In genomic region chrX:48513166-48513807, GRCm38 (mm10) we compare ENCODE assay signal across 8 mouse cellular contexts. TPM values are rescaled to one million over a fixed set of nuclear protein-coding genes. Genes with fewer than 3 reads are reported as not detected.
DNase-seq lines count a peak whose midpoint lies in the region; ATAC-seq and TF ChIP-seq lines count a peak whose summit lies in the region.

Aifm1 (minus strand) TSS chrX:48513563.

- DNase-seq in CD8-positive naive resting alpha-beta T cell, adult 2 months (ENCODE audit: low read depth in 2 of 2, low spot score in 2 of 2), result peak; percentile 73 to 77
- DNase-seq in c-Kit-positive CD71-negative TER-119-negative erythroid progenitor cells, embryonic 14.5 days (ENCODE audit: low read depth), result peak; percentile 77
- DNase-seq in forebrain, embryonic 10.5 days (ENCODE audit: extremely low spot score, low spot score), result peak; percentile 89
- DNase-seq in kidney, postnatal 25 days, result peak; percentile 92 to 97
- DNase-seq in liver, embryonic 14.5 days (ENCODE audit: low read depth in 3 of 3, low spot score in 3 of 3), result peak; percentile 84 to 86 (median 85)
- DNase-seq in neural tube, embryonic 11.5 days (ENCODE audit: low spot score), result peak; percentile 90
- DNase-seq in stomach, postnatal 0 days (ENCODE audit: low spot score), result peak; percentile 92

- H3K4me2 ChIP-seq in heart, embryonic 15.5 days, result peak within 1 kb of the TSS; percentile 62
- peak within 1 kb of the TSS; percentile 63 for H3K4me2 ChIP-seq in liver, embryonic 14.5 days (ENCODE audit: low read depth)
- peak within 1 kb of the TSS; percentile 48 for H3K4me2 ChIP-seq in neural tube, embryonic 11.5 days (ENCODE audit: low read depth)
- peak within 1 kb of the TSS; percentile 53 for H3K4me2 ChIP-seq in stomach, postnatal 0 days (replicated peaks; ENCODE audit: low read depth)

- H3K27ac ChIP-seq in forebrain, embryonic 10.5 days, result peak within 1 kb of the TSS; percentile 84
- H3K27ac ChIP-seq in heart, embryonic 15.5 days, result peak within 1 kb of the TSS; percentile 64
- no peak within 1 kb of the TSS; the same call in 1 of the 2 replicates for H3K27ac ChIP-seq in liver, embryonic 14.5 days
- no peak within 1 kb of the TSS for H3K27ac ChIP-seq in neural tube, embryonic 11.5 days (ENCODE audit: low read depth, low read length)
- 0 out of 2 replicates have a peak within 1 kb of the TSS, but pooled peaks have one; percentile 18 for H3K27ac ChIP-seq in stomach, postnatal 0 days (replicated peaks)

- no peak for TF ChIP-seq EP300 in liver, embryonic 14.5 days (IDR thresholded peaks at IDR 0.05; ENCODE audit: low read depth)
- TF ChIP-seq EP300 in stomach, postnatal 0 days (optimal IDR thresholded peaks at IDR 0.05), result no peak

- H3K9ac ChIP-seq in heart, embryonic 15.5 days, result peak within 1 kb of the TSS; percentile 63
- peak within 1 kb of the TSS; percentile 79 for H3K9ac ChIP-seq in liver, embryonic 14.5 days (replicated peaks)
- H3K9ac ChIP-seq in neural tube, embryonic 11.5 days (ENCODE audit: low read length), result peak within 1 kb of the TSS; percentile 46
- H3K9ac ChIP-seq in stomach, postnatal 0 days (ENCODE audit: low read length), result peak within 1 kb of the TSS; percentile 54

- TF ChIP-seq CTCF in liver, embryonic 14.5 days (IDR thresholded peaks at IDR 0.05; ENCODE audit: low read depth), result 0 out of 2 replicates have a peak, but pooled peaks have one; percentile 8
- no peak for TF ChIP-seq CTCF in stomach, postnatal 0 days (IDR thresholded peaks at IDR 0.05; ENCODE audit: low read depth)

- peak; percentile 99 for ATAC-seq in heart, embryonic 15.5 days (replicated peaks; ENCODE audit: insufficient number of reproducible peaks, insufficient read depth, low FRiP score, low read depth)
- ATAC-seq in liver, embryonic 14.5 days (ENCODE audit: insufficient read depth), result peak; percentile 98
- peak; percentile 97 for ATAC-seq in neural tube, embryonic 11.5 days (ENCODE audit: insufficient read depth, low FRiP score, low TSS enrichment)
- ATAC-seq in stomach, postnatal 0 days (ENCODE audit: low FRiP score, low TSS enrichment), result peak; percentile 99

- H3K4me1 ChIP-seq in forebrain, embryonic 10.5 days, result peaks cover 13% of the 10 kb centered on the region
- peaks cover 3% of the 10 kb centered on the region; the same call in 1 of the 2 replicates for H3K4me1 ChIP-seq in heart, embryonic 15.5 days (replicated peaks)
- peaks cover 0 to 4% of the 10 kb centered on the region in 2 experiments; a peak in 1 of 4 replicates for H3K4me1 ChIP-seq in liver, embryonic 14.5 days (replicated peaks; ENCODE audit: control insufficient read depth in 2 of 2, insufficient read depth in 2 of 2, low read length in 1 of 2)
- H3K4me1 ChIP-seq in neural tube, embryonic 11.5 days (ENCODE audit: control insufficient read depth, insufficient read depth, low read length), result no peaks in the 10 kb centered on the region
- H3K4me1 ChIP-seq in stomach, postnatal 0 days (replicated peaks; ENCODE audit: control insufficient read depth, insufficient read depth), result no peaks in the 10 kb centered on the region

- H3K9me3 ChIP-seq in forebrain, embryonic 10.5 days, result no peaks in the 10 kb centered on the region
- H3K9me3 ChIP-seq in heart, embryonic 15.5 days (replicated peaks), result no peaks in the 10 kb centered on the region
- H3K9me3 ChIP-seq in liver, embryonic 14.5 days (ENCODE audit: control insufficient read depth, low read length), result no peaks in the 10 kb centered on the region
- no peaks in the 10 kb centered on the region for H3K9me3 ChIP-seq in neural tube, embryonic 11.5 days (ENCODE audit: control insufficient read depth, low read length)
- H3K9me3 ChIP-seq in stomach, postnatal 0 days (ENCODE audit: control insufficient read depth, low read length), result no peaks in the 10 kb centered on the region

- WGBS in forebrain, embryonic 10.5 days, result 16% methylated on average over 45 of the region's 45 CpGs
- 12% methylated on average over 45 of the region's 45 CpGs for WGBS in heart, embryonic 15.5 days
- 12% methylated on average over 36 of the region's 45 CpGs for WGBS in liver, embryonic 14.5 days (ENCODE audit: insufficient replicate concordance)
- WGBS in neural tube, embryonic 11.5 days, result 13% methylated on average over 44 of the region's 45 CpGs
- WGBS in stomach, postnatal 0 days, result 14% methylated on average over 44 of the region's 45 CpGs

- H3K36me3 ChIP-seq in forebrain, embryonic 10.5 days (replicated peaks), result peaks cover 5% of the 10 kb centered on the region; the same call in 1 of the 2 replicates
- H3K36me3 ChIP-seq in heart, embryonic 15.5 days, result no peaks in the 10 kb centered on the region
- H3K36me3 ChIP-seq in liver, embryonic 14.5 days (replicated peaks; ENCODE audit: control insufficient read depth, insufficient read depth, low read depth), result no peaks in the 10 kb centered on the region
- no peaks in the 10 kb centered on the region for H3K36me3 ChIP-seq in neural tube, embryonic 11.5 days (ENCODE audit: control insufficient read depth, insufficient read depth, low read length)
- H3K36me3 ChIP-seq in stomach, postnatal 0 days (ENCODE audit: control insufficient read depth, insufficient read depth, low read length), result no peaks in the 10 kb centered on the region

- H3K4me3 ChIP-seq in forebrain, embryonic 10.5 days, result peak within 1 kb of the TSS; percentile 60
- H3K4me3 ChIP-seq in heart, embryonic 15.5 days, result peak within 1 kb of the TSS; percentile 60
- H3K4me3 ChIP-seq in liver, embryonic 14.5 days (ENCODE audit: insufficient read depth in 1 of 2, low read depth in 2 of 2, low read length in 2 of 2), result peak within 1 kb of the TSS; percentile 67 to 87
- peak within 1 kb of the TSS; percentile 48 for H3K4me3 ChIP-seq in neural tube, embryonic 11.5 days (ENCODE audit: low read depth, low read length)
- peak within 1 kb of the TSS; percentile 47 for H3K4me3 ChIP-seq in stomach, postnatal 0 days (ENCODE audit: low read depth, low read length)

- no peaks in the 10 kb centered on the region for H3K27me3 ChIP-seq in forebrain, embryonic 10.5 days (ENCODE audit: poor library complexity, severe bottlenecking)
- H3K27me3 ChIP-seq in heart, embryonic 15.5 days, result no peaks in the 10 kb centered on the region
- H3K27me3 ChIP-seq in liver, embryonic 14.5 days (ENCODE audit: control insufficient read depth, insufficient read depth, low read length), result no peaks in the 10 kb centered on the region
- no peaks in the 10 kb centered on the region for H3K27me3 ChIP-seq in neural tube, embryonic 11.5 days (ENCODE audit: control insufficient read depth, insufficient read depth, low read length)
- no peaks in the 10 kb centered on the region for H3K27me3 ChIP-seq in stomach, postnatal 0 days (ENCODE audit: control insufficient read depth, insufficient read depth, low read length)

RNA-seq across cellular contexts. Expression of gene Aifm1, which starts in this region (rescaled TPM):
- 85.4 and 87.8 TPM in 2 replicates for polyA plus RNA-seq in forebrain, embryonic 10.5 days (2016; fragmentation: Nextera tagmentation; extraction: Ambion mirVana)
- polyA plus RNA-seq in heart, embryonic 15.5 days (2015; fragmentation: Nextera tagmentation; extraction: Ambion mirVana), result 102 and 115 TPM in 2 replicates
- polyA plus RNA-seq in liver, embryonic 14.5 days (2012; rRNA removed), result 23.9 and 34.6 TPM in 2 replicates
- 51.4 and 56.8 TPM in 2 replicates for polyA plus RNA-seq in liver, embryonic 14.5 days (2014; fragmentation: Nextera tagmentation; extraction: Ambion mirVana)
- 72.3 and 83.0 TPM in 2 replicates for polyA plus RNA-seq in neural tube, embryonic 11.5 days (2014; fragmentation: Nextera tagmentation; extraction: Ambion mirVana)
- polyA plus RNA-seq in stomach, postnatal 0 days (2015; fragmentation: Nextera tagmentation; extraction: Ambion mirVana), result 45.9 TPM in 2 replicates

Comparison
In these comparisons a context has a peak if more than half of its experiments do, and no peak if none do; other contexts are left out.
1. H3K27ac ChIP-seq: peak in forebrain, embryonic 10.5 days (single experiment), heart, embryonic 15.5 days (single experiment) and stomach, postnatal 0 days (single experiment); none in liver, embryonic 14.5 days (single experiment) and neural tube, embryonic 11.5 days (single experiment).
2. Peak in every context shown above with its lines, with median percentiles within 50 percentile points of each other: DNase-seq, H3K4me3 ChIP-seq, ATAC-seq, H3K4me2 ChIP-seq and H3K9ac ChIP-seq.